Mouse (Mus musculus) limb, embryonic 10.5 days (tissue): ENCODE results near the gene Myl7. TPM values are rescaled to one million over a fixed set of nuclear protein-coding genes. Genes with fewer than 3 reads are reported as not detected.

ENCODE experiments used
- DNase-seq: peaks from one replicate; pipeline ENCODE4 v3.0.0-alpha.2; 2017; ENCODE audit warnings: low spot score
- H3K27ac ChIP-seq: fragments of 300-500 bp; sonication (generic); 2 replicates; pipeline ENCODE4 v1.5.1; 2016; ENCODE audit warnings: mild to moderate bottlenecking
- H3K27me3 ChIP-seq: fragments of 300-500 bp; sonication (generic); 2 replicates; pipeline ENCODE4 v1.6.1; 2016; ENCODE audit warnings: low read depth, mild to moderate bottlenecking; ENCODE audit not compliant: poor library complexity, severe bottlenecking
- H3K36me3 ChIP-seq: fragments of 300-500 bp; sonication (generic); 2 replicates; pipeline ENCODE4 v1.6.1; 2016; ENCODE audit warnings: mild to moderate bottlenecking, moderate library complexity
- H3K4me1 ChIP-seq: fragments of 300-500 bp; sonication (generic); 2 replicates; pipeline ENCODE4 v1.6.1; 2016
- H3K4me3 ChIP-seq: fragments of 300-500 bp; sonication (generic); 2 replicates; pipeline ENCODE4 v1.5.1; 2016; ENCODE audit warnings: mild to moderate bottlenecking, moderate library complexity
- H3K9me3 ChIP-seq: fragments of 300-500 bp; sonication (generic); replicated peaks from 2 replicates; pipeline ENCODE4 v1.6.1; 2016; ENCODE audit warnings: mild to moderate bottlenecking
- WGBS: fragments of 180-500 bp; shearing (Covaris S2); methylation state at CpG from one replicate; pipeline ENCODE4 v1.1.7; 2016; 5-methylcytosine and 5-hydroxymethylcytosine counted together
- polyA plus RNA-seq: library from polyadenylated mRNA; unstranded; fragments of >200 nt; fragmentation: Nextera tagmentation; extraction: Ambion mirVana; gene quantifications from 2 replicates; pipeline ENCODE4 v1.2.1, GENCODE M21; 2016

Gene Myl7
- polyA plus RNA-seq, 1 experiment from 2014 or later, result 6.8 TPM

DNA sequence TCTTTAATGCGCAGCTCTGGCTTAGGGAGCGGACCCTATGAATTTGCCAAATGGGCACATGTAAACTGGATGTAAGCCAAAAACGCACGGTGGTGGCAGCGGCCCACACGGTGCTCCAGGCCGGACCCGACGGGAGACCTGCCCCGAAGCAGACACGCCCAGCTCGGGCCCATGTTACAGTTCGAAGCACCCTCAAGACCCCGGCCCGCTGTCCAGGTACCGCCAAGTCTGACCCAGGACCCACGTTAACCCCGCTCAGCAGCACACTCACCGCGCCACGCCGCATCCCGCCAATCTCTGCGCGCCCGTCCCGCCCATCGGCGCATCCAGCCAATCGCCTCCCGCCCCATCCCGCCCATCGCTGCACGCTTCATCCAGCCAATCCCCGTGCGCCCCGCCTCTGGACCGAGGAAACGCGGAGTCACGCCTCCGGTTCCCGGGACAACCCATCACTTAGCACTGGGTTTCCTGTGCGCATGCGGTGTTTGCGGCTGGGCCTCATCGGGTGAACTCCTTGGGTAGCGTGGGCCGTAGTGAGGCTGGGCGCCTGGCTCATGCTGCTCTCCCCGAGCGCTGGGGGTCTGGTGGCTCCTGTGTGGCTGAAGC, 20.6 kb downstream of the Myl7 start, which contains the start of gene Pold2:
Gene Pold2, minus strand, starts transcription at position 372 of the 606 bp plus-strand sequence.
- H3K4me3 ChIP-seq, result peak within 1 kb of the TSS; percentile 73
- H3K36me3 ChIP-seq, result peaks cover 38% of the 10 kb centered on the region
- peaks cover 34% of the 10 kb centered on the region for H3K4me1 ChIP-seq
- under 1% methylated on average over 52 of the region's 52 CpGs for WGBS
- H3K27ac ChIP-seq, result peak within 1 kb of the TSS; percentile 90
- peak; percentile 99 for DNase-seq
- H3K27me3 ChIP-seq, result no peaks in the 10 kb centered on the region
- no peaks in the 10 kb centered on the region for H3K9me3 ChIP-seq

DNA sequence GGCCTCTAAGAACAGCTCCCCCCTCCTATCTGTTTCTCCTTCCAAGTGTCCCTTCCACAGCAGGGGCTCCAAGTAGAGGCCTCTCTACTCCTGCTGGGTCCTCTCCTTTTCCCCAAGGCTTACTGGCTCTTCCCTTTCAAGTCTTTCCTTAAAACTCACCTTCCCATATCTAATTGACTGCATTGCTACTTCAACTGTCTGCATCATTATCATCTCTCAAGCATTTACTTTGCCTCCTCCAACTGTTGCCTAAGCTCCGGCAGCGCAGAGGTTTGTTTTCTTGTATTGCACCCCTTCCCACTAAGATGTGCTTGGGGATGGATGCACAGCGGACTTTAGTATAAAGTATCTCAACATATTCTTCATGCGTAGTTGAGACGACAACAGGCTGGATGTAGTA, 21.2 kb downstream of the Myl7 start:
- Histone ChIP-seq H3K4me1 (peaks cover 34% of the 10 kb centered on the region), H3K36me3 (peaks cover 44% of the 10 kb centered on the region), H3K27ac (peak overlapping the region; percentile 90), H3K4me3 (peak overlapping the region; percentile 73), H3K9me3 (no peaks in the 10 kb centered on the region), H3K27me3 (no peaks in the 10 kb centered on the region)
- DNase-seq, result no peak
- WGBS, result 8% methylated on average over 5 of the region's 5 CpGs

DNA sequence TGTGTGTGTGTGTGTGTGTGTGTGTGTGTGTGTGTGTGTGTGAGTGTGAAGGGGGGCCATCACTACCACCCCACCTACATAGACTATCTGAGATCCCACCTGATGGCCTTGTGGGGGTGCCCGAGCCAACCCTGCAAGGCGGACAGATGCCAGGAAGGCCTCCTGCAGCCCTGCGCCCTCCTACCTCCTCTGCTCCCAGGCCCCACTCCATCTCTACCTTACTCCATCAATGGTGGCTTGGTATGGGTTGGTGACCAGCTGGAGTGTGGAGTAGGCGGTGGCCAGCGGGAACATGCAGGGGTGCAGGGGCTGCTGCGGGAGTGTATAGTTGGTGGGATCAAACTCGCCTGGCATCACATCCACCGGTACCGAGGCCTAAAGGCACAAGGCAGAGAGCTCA, 25.4 kb downstream of the Myl7 start:
- Histone ChIP-seq H3K4me1 (peaks cover 22% of the 10 kb centered on the region), H3K9me3 (no peaks in the 10 kb centered on the region), H3K4me3 (no peak overlapping the region), H3K27ac (no peak overlapping the region), H3K36me3 (peaks cover 86% of the 10 kb centered on the region), H3K27me3 (no peaks in the 10 kb centered on the region)
- DNase-seq, result no peak
- 96% methylated on average over 9 of the region's 9 CpGs for WGBS

DNA sequence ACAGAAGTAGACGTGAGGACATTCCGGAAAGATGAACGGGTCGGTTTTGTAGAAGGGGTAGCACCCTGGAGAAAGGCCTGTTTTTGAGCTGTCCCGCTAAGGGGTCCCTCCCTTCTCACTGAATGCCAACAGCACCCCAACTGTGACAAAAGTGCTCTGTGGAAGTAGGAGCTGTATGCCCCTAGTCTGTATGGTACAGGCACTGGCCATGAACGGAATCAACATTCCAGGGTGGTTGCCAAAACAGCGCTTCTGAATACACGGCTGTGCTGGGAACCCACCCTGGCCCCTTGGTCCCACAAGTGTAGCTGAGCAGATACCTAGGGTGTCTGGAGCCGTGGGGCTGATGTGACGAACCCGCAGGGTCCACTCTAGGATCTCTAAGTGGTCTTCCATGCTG, 25.9 kb downstream of the Myl7 start:
- 96% methylated on average over 11 of the region's 11 CpGs for WGBS
- Histone ChIP-seq H3K27me3 (no peaks in the 10 kb centered on the region), H3K36me3 (peaks cover 91% of the 10 kb centered on the region), H3K4me1 (peaks cover 19% of the 10 kb centered on the region), H3K4me3 (no peak overlapping the region), H3K27ac (no peak overlapping the region), H3K9me3 (no peaks in the 10 kb centered on the region)
- DNase-seq, result no peak

DNA sequence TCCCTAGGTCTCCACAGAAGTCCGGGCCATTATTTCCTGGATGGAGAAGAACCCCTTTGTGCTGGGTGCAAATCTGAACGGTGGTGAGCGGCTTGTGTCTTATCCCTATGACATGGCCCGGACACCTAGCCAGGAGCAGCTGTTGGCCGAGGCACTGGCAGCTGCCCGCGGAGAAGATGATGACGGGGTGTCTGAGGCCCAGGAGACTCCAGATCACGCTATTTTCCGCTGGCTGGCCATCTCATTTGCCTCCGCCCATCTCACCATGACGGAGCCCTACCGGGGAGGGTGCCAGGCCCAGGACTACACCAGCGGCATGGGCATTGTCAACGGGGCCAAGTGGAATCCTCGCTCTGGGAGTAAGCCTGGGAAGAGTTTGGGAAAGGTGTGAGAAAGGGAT, 28.5 kb downstream of the Myl7 start:
- H3K27ac ChIP-seq, result no peak overlapping the region
- H3K4me3 ChIP-seq, result no peak overlapping the region
- no peaks in the 10 kb centered on the region for H3K9me3 ChIP-seq
- WGBS, result 93% methylated on average over 16 of the region's 16 CpGs
- H3K27me3 ChIP-seq, result no peaks in the 10 kb centered on the region
- H3K4me1 ChIP-seq, result peaks cover 9% of the 10 kb centered on the region; the same call in 1 of the 2 replicates
- DNase-seq, result no peak
- peaks cover 84% of the 10 kb centered on the region for H3K36me3 ChIP-seq

DNA sequence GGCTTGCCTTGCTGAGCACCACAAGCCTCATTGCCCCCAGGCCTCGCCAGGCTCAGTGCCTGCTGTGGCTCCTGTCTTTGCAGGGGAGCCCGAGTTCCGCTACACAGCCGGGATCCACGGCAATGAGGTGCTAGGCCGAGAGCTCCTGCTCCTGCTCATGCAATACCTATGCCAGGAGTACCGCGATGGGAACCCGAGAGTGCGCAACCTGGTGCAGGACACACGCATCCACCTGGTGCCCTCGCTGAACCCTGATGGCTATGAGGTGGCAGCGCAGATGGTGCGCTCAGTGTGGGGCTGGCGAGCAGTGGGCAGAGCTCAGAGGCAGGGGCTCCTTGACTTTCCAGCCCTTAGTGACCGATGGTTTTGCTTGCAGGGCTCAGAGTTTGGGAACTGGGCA, 29.3 kb downstream of the Myl7 start:
- no peak for DNase-seq
- H3K9me3 ChIP-seq, result no peaks in the 10 kb centered on the region
- H3K4me3 ChIP-seq, result no peak overlapping the region
- 0 out of 2 replicates have a peak, but pooled peaks cover under 1% of the 10 kb centered on the region for H3K27me3 ChIP-seq
- peaks cover 9% of the 10 kb centered on the region; the same call in 1 of the 2 replicates for H3K4me1 ChIP-seq
- WGBS, result 95% methylated on average over 16 of the region's 16 CpGs
- peak overlapping the region; percentile 14; the same call in 1 of the 2 replicates for H3K27ac ChIP-seq
- peaks cover 81% of the 10 kb centered on the region for H3K36me3 ChIP-seq

DNA sequence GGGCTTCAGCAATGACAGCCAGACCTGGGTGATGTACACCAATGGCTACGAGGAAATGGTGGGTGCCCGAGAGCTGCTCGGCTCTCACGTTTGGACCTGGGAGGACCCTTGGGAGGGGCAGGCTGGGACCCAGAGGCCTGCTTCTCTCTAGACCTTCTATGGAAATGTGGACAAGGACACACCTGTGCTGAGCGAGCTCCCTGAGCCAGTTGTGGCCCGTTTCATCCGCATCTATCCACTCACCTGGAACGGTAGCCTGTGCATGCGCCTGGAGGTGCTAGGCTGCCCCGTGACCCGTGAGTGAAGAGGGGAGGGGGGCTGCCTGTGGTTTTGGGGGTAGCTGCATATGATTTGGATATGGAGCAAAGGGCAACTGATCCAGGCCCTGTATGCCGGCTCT, 30.3 kb downstream of the Myl7 start:
- Histone ChIP-seq H3K27me3 (peaks cover 11% of the 10 kb centered on the region), H3K4me3 (no peak overlapping the region), H3K27ac (no peak overlapping the region), H3K4me1 (peaks cover 9% of the 10 kb centered on the region), H3K9me3 (no peaks in the 10 kb centered on the region), H3K36me3 (peaks cover 71% of the 10 kb centered on the region)
- 93% methylated on average over 12 of the region's 12 CpGs for WGBS
- no peak for DNase-seq

DNA sequence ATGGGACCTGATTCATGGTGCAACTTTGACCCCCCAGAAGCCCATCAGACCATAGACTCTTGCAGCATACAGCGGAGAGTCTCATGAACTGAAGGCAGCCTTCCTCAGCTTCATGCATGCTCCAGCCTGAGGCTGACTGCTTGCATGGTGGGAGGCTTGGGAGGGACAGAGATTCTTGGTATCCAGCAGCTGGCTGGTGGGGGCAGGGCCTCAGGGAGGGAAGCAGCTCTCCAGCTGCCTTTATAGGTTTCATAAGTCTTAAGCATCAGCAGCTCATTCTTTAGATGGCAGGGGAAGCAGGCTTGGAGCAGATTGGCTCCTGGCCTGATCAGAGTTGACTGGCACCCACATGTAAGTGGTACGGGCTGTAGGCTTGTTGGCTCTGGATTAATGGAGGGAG, 31.4 kb downstream of the Myl7 start:
- 92% methylated on average over 2 of the region's 2 CpGs for WGBS
- H3K9me3 ChIP-seq, result no peaks in the 10 kb centered on the region

DNA sequence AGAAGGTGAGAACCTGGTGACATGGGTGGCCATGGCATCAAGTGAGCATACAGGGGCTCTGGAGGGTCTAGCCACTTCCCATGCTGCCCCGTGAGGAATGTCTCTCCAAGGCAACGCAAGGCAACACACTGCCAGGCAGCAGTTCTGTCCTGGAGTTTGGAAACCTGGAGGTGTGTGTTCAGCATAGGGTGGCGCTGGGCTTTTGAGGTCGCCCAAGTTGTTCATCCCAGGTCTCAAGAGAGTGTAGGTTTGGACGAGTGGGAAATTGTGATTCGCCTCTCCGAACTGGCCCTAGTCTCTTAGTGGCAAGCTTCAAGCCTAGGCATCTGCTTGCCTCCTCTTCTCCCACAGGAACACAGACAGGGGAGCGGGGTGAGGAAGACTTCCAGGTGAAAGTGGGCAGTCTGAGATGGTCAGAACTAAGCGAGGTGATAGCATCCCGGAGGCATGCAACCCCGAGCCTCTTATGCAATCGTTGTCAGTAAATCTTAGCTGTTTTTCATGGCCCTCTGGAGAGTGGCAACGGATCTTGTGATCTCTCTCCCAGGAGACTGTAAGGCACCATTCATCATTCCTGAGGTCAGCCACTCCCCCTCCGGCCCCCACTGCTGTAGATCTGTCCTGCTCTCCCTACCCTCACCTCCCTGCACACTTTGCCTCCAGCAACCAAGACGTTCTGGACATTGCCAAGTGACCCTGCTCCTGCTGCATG, 36.0 kb downstream of the Myl7 start:
- no peak for DNase-seq
- H3K36me3 ChIP-seq, result peaks cover 14% of the 10 kb centered on the region
- peak overlapping the region; percentile 53 for H3K4me3 ChIP-seq
- WGBS, result 16% methylated on average over 15 of the region's 15 CpGs
- peak overlapping the region; percentile 81 for H3K27ac ChIP-seq
- H3K4me1 ChIP-seq, result peaks cover 31% of the 10 kb centered on the region
- peaks cover 52% of the 10 kb centered on the region for H3K27me3 ChIP-seq
- H3K9me3 ChIP-seq, result no peaks in the 10 kb centered on the region

More for the DNA sequence above, 31.4 kb downstream of the Myl7 start:
- Histone ChIP-seq H3K4me3 (no peak overlapping the region), H3K27me3 (peaks cover 22% of the 10 kb centered on the region), H3K36me3 (peaks cover 59% of the 10 kb centered on the region), H3K4me1 (peaks cover 21% of the 10 kb centered on the region), H3K27ac (no peak overlapping the region)
- no peak for DNase-seq

DNA sequence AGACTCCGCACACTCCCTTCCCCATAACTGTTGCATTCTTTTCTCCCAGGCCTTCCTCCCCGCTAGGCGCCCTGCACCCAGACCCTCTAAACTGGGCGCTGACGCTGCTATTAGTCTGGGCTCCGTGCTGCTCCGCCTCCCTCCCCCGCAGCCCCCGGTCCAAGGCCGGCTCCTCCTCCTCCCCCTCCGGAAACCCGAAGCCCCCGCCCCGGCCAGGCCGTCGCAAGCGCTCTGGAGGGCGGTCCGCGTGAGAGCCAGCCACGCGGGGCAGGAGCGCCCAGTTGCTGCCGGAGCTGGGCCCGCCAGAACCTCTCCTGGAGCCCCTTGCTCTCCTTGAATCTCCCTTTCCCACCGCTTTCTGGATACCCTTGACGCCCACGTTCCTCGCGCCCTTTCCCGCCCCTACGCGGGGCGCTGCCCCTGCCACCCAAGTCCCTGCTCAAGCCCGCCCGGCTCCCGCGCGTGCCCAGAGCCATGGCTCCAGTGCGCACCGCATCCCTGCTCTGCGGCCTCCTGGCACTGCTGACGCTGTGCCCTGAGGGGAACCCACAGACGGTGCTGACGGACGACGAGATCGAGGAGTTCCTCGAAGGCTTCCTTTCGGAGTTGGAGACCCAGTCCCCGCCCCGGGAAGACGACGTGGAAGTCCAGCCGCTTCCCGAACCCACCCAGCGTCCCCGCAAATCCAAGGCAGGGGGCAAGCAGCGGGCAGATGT, 36.7 kb downstream of the Myl7 start, which contains the start of gene Aebp1:
Gene Aebp1, plus strand, starts transcription at position 270 of the 716 bp plus-strand sequence.
- peak; percentile 68 for DNase-seq
- H3K4me1 ChIP-seq, result peaks cover 24% of the 10 kb centered on the region
- no peaks in the 10 kb centered on the region for H3K9me3 ChIP-seq
- 2% methylated on average over 59 of the region's 59 CpGs for WGBS
- peaks cover 11% of the 10 kb centered on the region for H3K36me3 ChIP-seq
- peak within 1 kb of the TSS; percentile 81 for H3K27ac ChIP-seq
- peaks cover 52% of the 10 kb centered on the region for H3K27me3 ChIP-seq
- peak within 1 kb of the TSS; percentile 53 for H3K4me3 ChIP-seq

DNA sequence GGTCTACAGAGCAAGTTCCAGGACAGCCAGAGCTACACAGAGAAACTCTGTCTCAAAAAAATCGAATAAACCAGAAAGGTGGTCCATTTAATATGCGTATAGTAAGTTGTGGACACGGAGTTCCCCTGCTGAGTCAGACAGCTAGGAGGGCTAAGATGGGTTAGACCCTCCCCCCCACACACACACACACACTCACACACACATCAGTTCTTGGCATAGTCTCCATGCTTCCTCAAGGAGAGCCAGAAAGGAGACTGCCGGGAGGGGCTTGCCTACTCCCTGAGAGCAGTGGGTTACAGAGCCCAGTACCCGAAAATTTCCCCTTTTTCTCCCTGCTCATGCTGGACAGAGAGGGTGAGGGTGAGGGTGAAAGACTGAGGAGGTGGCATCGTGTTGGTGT, 37.9 kb downstream of the Myl7 start:
- H3K27me3 ChIP-seq, result peaks cover 52% of the 10 kb centered on the region
- no peak for DNase-seq
- H3K4me3 ChIP-seq, result no peak overlapping the region
- peaks cover 29% of the 10 kb centered on the region for H3K4me1 ChIP-seq
- H3K36me3 ChIP-seq, result peaks cover 6% of the 10 kb centered on the region
- WGBS, result 76% methylated on average over 6 of the region's 6 CpGs
- H3K9me3 ChIP-seq, result no peaks in the 10 kb centered on the region
- no peak overlapping the region for H3K27ac ChIP-seq

DNA sequence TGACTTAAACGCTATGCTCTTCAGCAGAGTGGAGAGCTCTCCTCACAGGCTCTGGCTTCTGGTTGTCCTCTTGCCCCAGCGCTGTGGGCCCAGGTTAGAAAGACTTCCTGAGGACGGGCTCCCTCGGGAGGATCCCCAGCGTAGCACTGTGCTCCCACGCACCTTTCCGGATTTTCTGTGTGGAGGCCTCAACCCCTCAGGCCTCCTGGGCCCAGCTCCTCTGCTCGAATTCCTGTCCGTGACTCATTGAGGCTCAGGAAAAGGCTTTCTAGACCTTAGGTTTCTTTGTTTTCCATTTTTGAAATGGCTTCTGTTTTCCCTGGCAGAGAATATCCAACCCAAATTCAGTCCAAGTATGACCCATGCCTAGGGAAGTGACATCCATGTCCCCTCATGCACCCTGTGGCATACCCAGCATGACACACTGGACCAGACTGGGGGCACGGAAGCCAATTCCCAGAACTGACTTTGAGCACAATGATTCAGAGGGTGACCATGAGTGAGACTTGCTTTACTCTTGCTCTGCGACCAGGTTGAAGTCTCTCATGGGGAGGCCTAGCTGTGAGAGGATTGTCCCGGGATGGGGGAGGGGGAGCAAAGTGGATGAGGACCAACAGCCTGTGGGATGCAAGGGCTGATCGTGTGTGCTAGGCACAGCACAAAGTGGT, 38.6 kb downstream of the Myl7 start:
- peaks cover 52% of the 10 kb centered on the region for H3K27me3 ChIP-seq
- WGBS, result 85% methylated on average over 13 of the region's 13 CpGs

More for the DNA sequence above, 38.6 kb downstream of the Myl7 start:
- Histone ChIP-seq H3K9me3 (no peaks in the 10 kb centered on the region), H3K4me3 (no peak overlapping the region), H3K36me3 (peaks cover 4% of the 10 kb centered on the region), H3K4me1 (peaks cover 31% of the 10 kb centered on the region), H3K27ac (no peak overlapping the region; the same call in 1 of the 2 replicates)
- DNase-seq, result no peak
